Mouse (Mus musculus) mouse embryonic stem cell (cell line): ENCODE results near the gene Zswim5.

Source experiments
- in situ Hi-C, 2 experiments: fragments of 300-500 bp; cut with MboI; formaldehyde crosslinking; loops; 1 replicate in 1 of 2; 3 replicates in 1 of 2; pipeline ENCODE4 v1.14.3; 2019 to 2020; ENCODE audit warnings: low sequenced_read_pairs in 2 of 2, low pct_unique_long_range_greater_than_20kb in 1 of 2, mixed read lengths in 1 of 2; ENCODE audit not compliant: unreplicated experiment in 1 of 2

Zswim5 gene

GRCm38 (mm10) chr4:116894200-116895080 lies 17.3 kb downstream of the Zswim5 start:
- in situ Hi-C loops = no loop called here

- in situ Hi-C loops = no loop called here
Observed at GRCm38 (mm10) chr4:116910489-116911181, 33.5 kb downstream of the Zswim5 start.

GRCm38 (mm10) chr4:116911202-116911601 lies 34.0 kb downstream of the Zswim5 start:
- in situ Hi-C loops = no loop called here

GRCm38 (mm10) chr4:116913318-116913717 lies 36.1 kb downstream of the Zswim5 start:
- in situ Hi-C loops = no loop called here

GRCm38 (mm10) chr4:116928006-116928651 lies 51.0 kb downstream of the Zswim5 start:
- in situ Hi-C loops = no loop called here

GRCm38 (mm10) chr4:116939585-116939984 lies 62.4 kb downstream of the Zswim5 start:
- in situ Hi-C loops = no loop called here

GRCm38 (mm10) chr4:116942695-116943094 lies 65.5 kb downstream of the Zswim5 start:
- in situ Hi-C loops = no loop called here

GRCm38 (mm10) chr4:116944055-116944454 lies 66.9 kb downstream of the Zswim5 start:
- in situ Hi-C loops = no loop called here

- in situ Hi-C loops = no loop called here
Observed at GRCm38 (mm10) chr4:116951642-116952041, 74.5 kb downstream of the Zswim5 start.

GRCm38 (mm10) chr4:116954951-116955350 lies 77.8 kb downstream of the Zswim5 start:
- in situ Hi-C loops = no loop called here

GRCm38 (mm10) chr4:116976503-116976902 lies 99.3 kb downstream of the Zswim5 start:
- in situ Hi-C loops = loop anchor here in 1 of 2 experiments (25.0 kb wide), 1 partner anchor 264 kb away; the partner anchor contains the start of genes Ccdc163, Mmachc and Tesk2

GRCm38 (mm10) chr4:116985681-116986080 lies 108.5 kb downstream of the Zswim5 start:
- in situ Hi-C loops = loop anchor here in 1 of 2 experiments (25.0 kb wide), 1 partner anchor 273 kb away; the partner anchor contains the start of genes Ccdc163, Mmachc and Tesk2

GRCm38 (mm10) chr4:116986400-116987121 lies 109.4 kb downstream of the Zswim5 start:
- in situ Hi-C loops = loop anchor here in 1 of 2 experiments (25.0 kb wide), 1 partner anchor 274 kb away; the partner anchor contains the start of genes Ccdc163, Mmachc and Tesk2

- in situ Hi-C loops = loop anchor here in 1 of 2 experiments (25.0 kb wide), 1 partner anchor 275 kb away; the partner anchor contains the start of genes Ccdc163, Mmachc and Tesk2
Observed at GRCm38 (mm10) chr4:116987122-116987456, 109.9 kb downstream of the Zswim5 start.

GRCm38 (mm10) chr4:116989731-116990130 lies 112.6 kb downstream of the Zswim5 start:
- in situ Hi-C loops = loop anchor here (5.0 to 25.0 kb wide), 2 partner anchors 162 to 277 kb away; partner anchors contain the start of genes Ccdc163 (in 1 of the 2), Mmachc (in 1 of the 2) and Tesk2 (in 1 of the 2)

GRCm38 (mm10) chr4:116991366-116991765 lies 114.2 kb downstream of the Zswim5 start:
- in situ Hi-C loops = loop anchor here (5.0 to 25.0 kb wide), 2 partner anchors 164 to 279 kb away; partner anchors contain the start of genes Ccdc163 (in 1 of the 2), Mmachc (in 1 of the 2) and Tesk2 (in 1 of the 2)

GRCm38 (mm10) chr4:116993672-116994621 lies 116.8 kb downstream of the Zswim5 start, which contains the start of gene Urod:
TSS of gene Urod (minus strand) at chr4:116994413.
- in situ Hi-C loops = loop anchor here (5.0 to 25.0 kb wide), 2 partner anchors 167 to 282 kb away; partner anchors contain the start of genes Ccdc163 (in 1 of the 2), Mmachc (in 1 of the 2) and Tesk2 (in 1 of the 2)
